Mouse (Mus musculus) kidney, postnatal 0 days (tissue): ENCODE data around the gene Emc1. TPM values are rescaled to one million over a fixed set of nuclear protein-coding genes. Genes with fewer than 3 reads are reported as not detected.
A peak's percentile ranks its signal among the peaks of the same experiment; 100 is the strongest.

Experiments used
- ATAC-seq: fragments of 200-750 bp; cut with Nextera tagmentation; replicated peaks from 2 replicates; pipeline ENCODE4 v1.8.0; 2017; ENCODE audit warnings: low read depth, moderate number of reproducible peaks, moderate TSS enrichment, moderate library complexity; ENCODE audit not compliant: low FRiP score
- DNase-seq: peaks from one replicate; pipeline ENCODE4 v3.0.0-alpha.2; 2016; ENCODE audit warnings: low spot score
- H3K27ac ChIP-seq: fragments of 300-500 bp; sonication (generic); 2 replicates; pipeline ENCODE4 v1.5.1; 2014; ENCODE audit warnings: mild to moderate bottlenecking
- H3K27me3 ChIP-seq: fragments of 300-500 bp; sonication (generic); 2 replicates; pipeline ENCODE4 v1.6.1; 2014; ENCODE audit warnings: low read length, mixed read lengths; ENCODE audit not compliant: insufficient read depth
- H3K36me3 ChIP-seq: fragments of 300-500 bp; sonication (generic); 2 replicates; pipeline ENCODE4 v1.6.1; 2014; ENCODE audit warnings: low read length, mixed read lengths; ENCODE audit not compliant: insufficient read depth
- H3K4me1 ChIP-seq: fragments of 300-500 bp; sonication (generic); replicated peaks from 2 replicates; pipeline ENCODE4 v1.6.1; 2014; ENCODE audit warnings: antibody characterized with exemption, low read length, mixed read lengths; ENCODE audit not compliant: insufficient read depth
- H3K4me2 ChIP-seq: fragments of 300-500 bp; sonication (generic); 2 replicates; pipeline ENCODE4 v1.6.1; 2014; ENCODE audit warnings: mild to moderate bottlenecking, low read length, moderate library complexity, mixed read lengths
- H3K4me3 ChIP-seq: fragments of 300-500 bp; sonication (generic); replicated peaks from 2 replicates; pipeline ENCODE4 v1.5.1; 2014; ENCODE audit warnings: low read depth, low read length
- H3K9ac ChIP-seq: fragments of 300-500 bp; sonication (generic); 2 replicates; pipeline ENCODE4 v1.6.1; 2014; ENCODE audit warnings: low read depth, low read length
- H3K9me3 ChIP-seq: fragments of 300-500 bp; sonication (generic); replicated peaks from 2 replicates; pipeline ENCODE4 v1.6.1; 2016; ENCODE audit warnings: low read length, inconsistent platforms, mixed read lengths
- CTCF ChIP-seq: IDR thresholded peaks from 2 replicates; pipeline ENCODE4 v1.5.1; 2016; ENCODE audit warnings: antibody characterized with exemption, low read depth, mild to moderate bottlenecking, moderate library complexity
- WGBS: fragments of 180-500 bp; shearing (Covaris S2); extraction: QIAGEN DNeasy Blood & Tissue Kit; methylation state at CpG from one replicate; pipeline ENCODE4 v1.1.7; 2014; 5-methylcytosine and 5-hydroxymethylcytosine counted together
- polyA plus RNA-seq: library from polyadenylated mRNA; unstranded; fragments of >200 nt; fragmentation: Nextera tagmentation; extraction: Ambion mirVana; gene quantifications from 2 replicates; pipeline ENCODE4 v1.2.1, GENCODE M21; 2015

The Emc1 gene
- polyA plus RNA-seq, 1 experiment from 2014 or later = 19.0 TPM

DNA sequence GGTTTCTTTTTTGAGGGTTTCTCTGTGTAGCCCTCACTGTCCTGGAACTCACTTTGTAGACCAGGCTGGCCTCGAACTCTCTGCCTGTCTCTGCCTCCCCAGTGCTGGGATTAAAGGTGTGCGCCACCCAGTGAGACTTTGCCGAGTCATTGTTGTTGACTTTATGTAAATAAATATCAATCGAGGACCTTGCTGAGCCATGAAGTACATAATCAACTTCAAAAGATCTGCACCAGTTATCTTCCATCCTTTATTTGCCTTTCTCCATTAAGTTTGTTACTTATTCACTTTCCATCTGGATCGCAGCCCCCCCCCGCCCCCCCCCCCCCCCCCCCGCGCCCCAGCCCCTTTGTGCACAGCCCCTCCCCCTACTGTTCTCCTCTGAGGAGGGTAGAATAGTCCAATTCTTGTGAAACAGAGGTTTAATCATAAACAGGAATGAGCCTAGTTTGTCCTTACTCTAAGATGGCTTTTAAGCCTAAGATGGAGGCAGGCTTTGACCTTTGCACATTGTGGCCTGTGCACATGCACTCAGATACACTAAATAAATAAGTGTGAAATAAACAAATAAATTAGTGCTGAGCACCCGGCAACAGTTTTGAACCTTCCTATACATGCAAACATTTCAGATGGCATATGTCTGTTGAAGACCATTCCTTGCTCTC lies 17.6 kb upstream of the Emc1 start:
- Histone ChIP-seq H3K9ac (no peak overlapping the region), H3K36me3 (no peaks in the 10 kb centered on the region), H3K9me3 (no peaks in the 10 kb centered on the region), H3K4me3 (no peak overlapping the region), H3K27ac (peak overlapping the region; percentile 31; the same call in 1 of the 2 replicates), H3K4me2 (no peak overlapping the region), H3K4me1 (no peaks in the 10 kb centered on the region), H3K27me3 (no peaks in the 10 kb centered on the region)
- 50% methylated on average over 8 of the region's 9 CpGs for WGBS
- DNase-seq (peak; percentile 33), ATAC-seq (peak; percentile 64; the same call in 1 of the 2 replicates)
- TF ChIP-seq CTCF = no peak

- Histone ChIP-seq H3K9ac (no peak overlapping the region), H3K36me3 (no peaks in the 10 kb centered on the region), H3K27me3 (no peaks in the 10 kb centered on the region), H3K4me1 (no peaks in the 10 kb centered on the region), H3K4me2 (no peak overlapping the region), H3K27ac (peak overlapping the region; percentile 31; the same call in 1 of the 2 replicates), H3K4me3 (no peak overlapping the region), H3K9me3 (no peaks in the 10 kb centered on the region)
- DNase-seq = no peak
- no peak for ATAC-seq
- 71% methylated on average over 7 of the region's 7 CpGs for WGBS
- TF ChIP-seq CTCF = no peak
Observed at GRCm38 (mm10) chr4:139335507-139335906, 16.9 kb upstream of the Emc1 start.

GRCm38 (mm10) chr4:139336822-139337483 lies 15.4 kb upstream of the Emc1 start:
- no peaks in the 10 kb centered on the region for H3K4me1 ChIP-seq
- H3K27me3 ChIP-seq = no peaks in the 10 kb centered on the region
- ATAC-seq (peak; percentile 73), DNase-seq (peak; percentile 90)
- peak; percentile 92 for TF ChIP-seq CTCF
- WGBS = 30% methylated on average over 24 of the region's 24 CpGs
- H3K36me3 ChIP-seq = no peaks in the 10 kb centered on the region
- H3K4me2 ChIP-seq = peak overlapping the region; percentile 50
- H3K4me3 ChIP-seq = peak overlapping the region; percentile 21
- H3K9ac ChIP-seq = 0 out of 2 replicates have a peak overlapping the region, but pooled peaks have one; percentile 35
- no peak overlapping the region for H3K27ac ChIP-seq
- no peaks in the 10 kb centered on the region for H3K9me3 ChIP-seq

DNA sequence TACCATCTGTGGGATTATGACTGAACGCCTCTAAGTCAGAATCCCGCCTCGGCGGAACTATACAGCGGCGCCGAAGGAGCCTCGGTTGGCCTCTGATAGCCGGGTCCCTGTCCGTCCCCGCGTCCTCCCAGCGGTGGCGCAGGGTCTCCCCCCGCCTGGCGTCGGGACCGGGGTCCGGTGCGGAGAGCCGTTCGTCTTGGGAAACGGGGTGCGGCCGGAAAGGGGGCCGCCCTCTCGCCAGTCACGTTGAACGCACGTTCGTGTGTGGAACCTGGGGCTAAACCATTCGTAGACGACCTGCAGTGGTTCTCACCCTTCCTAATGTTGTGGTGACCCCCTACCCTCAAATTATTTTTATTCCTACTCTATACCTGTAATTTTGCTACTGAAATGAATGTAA lies 14.2 kb upstream of the Emc1 start:
- no peak for TF ChIP-seq CTCF
- ATAC-seq (no peak), DNase-seq (no peak)
- Histone ChIP-seq H3K4me1 (no peaks in the 10 kb centered on the region), H3K4me2 (no peak overlapping the region), H3K36me3 (no peaks in the 10 kb centered on the region), H3K27ac (no peak overlapping the region), H3K9ac (no peak overlapping the region), H3K27me3 (no peaks in the 10 kb centered on the region), H3K4me3 (no peak overlapping the region), H3K9me3 (no peaks in the 10 kb centered on the region)
- WGBS = 61% methylated on average over 33 of the region's 33 CpGs

DNA sequence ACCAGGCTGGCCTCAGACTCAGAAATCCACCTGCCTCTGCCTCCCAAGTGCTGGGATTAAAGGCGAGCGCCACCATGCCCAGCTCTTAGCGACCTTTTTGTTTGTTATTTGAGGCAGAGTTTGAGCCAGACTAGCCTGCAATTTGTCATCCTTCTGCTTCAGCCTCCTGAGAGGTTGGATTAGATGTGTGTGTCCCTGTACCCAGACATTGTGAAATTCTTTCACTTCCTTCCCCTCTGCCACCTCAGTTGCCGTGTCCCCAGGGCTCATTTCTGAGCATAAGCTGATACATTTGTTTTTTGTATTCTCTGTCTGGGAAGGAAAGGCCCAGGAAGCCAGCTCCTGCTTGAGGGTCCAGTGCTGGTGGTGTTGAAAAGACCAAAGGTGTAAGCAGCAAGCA lies 11.6 kb upstream of the Emc1 start:
- no peaks in the 10 kb centered on the region for H3K4me1 ChIP-seq
- no peak overlapping the region for H3K4me2 ChIP-seq
- ATAC-seq (no peak), DNase-seq (no peak)
- H3K9ac ChIP-seq = no peak overlapping the region
- 0 out of 2 replicates have a peak, but pooled peaks cover 6% of the 10 kb centered on the region for H3K36me3 ChIP-seq
- H3K27ac ChIP-seq = no peak overlapping the region
- no peak for TF ChIP-seq CTCF
- WGBS = 77% methylated on average over 4 of the region's 4 CpGs
- H3K9me3 ChIP-seq = no peaks in the 10 kb centered on the region
- H3K27me3 ChIP-seq = no peaks in the 10 kb centered on the region
- H3K4me3 ChIP-seq = no peak overlapping the region

DNA sequence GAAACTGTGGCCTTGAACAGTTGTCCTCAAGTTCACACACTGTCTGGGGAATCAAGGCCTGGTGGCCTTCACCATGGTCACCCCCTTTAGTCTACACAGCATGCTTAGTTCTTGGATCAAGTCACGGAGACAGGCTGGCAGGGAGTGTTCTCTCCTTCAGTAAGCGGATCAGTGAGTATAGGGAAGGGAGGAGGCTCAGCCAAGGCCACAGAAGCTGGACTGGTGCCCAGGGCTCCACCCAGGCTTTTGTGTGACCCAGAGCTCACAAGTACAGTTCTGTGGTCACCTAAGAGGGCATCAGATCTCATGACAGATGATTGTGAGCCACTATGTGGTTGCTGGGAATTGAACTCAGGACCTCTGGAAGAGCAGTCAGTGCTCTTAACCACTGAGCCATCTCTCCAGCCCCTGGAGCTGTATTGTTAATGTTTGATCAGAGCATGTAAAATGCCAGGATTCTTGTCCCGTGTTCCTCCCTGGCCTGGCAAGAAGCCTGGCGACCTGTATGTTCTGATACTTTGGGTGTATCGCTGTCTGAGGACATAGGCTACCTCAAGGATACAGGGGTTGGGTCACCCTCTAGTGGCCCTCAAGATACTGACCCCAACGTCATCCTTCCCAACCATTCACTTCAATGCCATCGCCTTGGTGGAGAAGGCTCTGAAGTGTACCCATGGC lies 10.7 kb upstream of the Emc1 start:
- 67% methylated on average over 7 of the region's 7 CpGs for WGBS
- TF ChIP-seq CTCF = no peak
- no peaks in the 10 kb centered on the region for H3K27me3 ChIP-seq
- no peak overlapping the region for H3K4me2 ChIP-seq
- peaks cover 13% of the 10 kb centered on the region; the same call in 1 of the 2 replicates for H3K36me3 ChIP-seq
- no peak for ATAC-seq
- H3K9ac ChIP-seq = no peak overlapping the region
- no peaks in the 10 kb centered on the region for H3K9me3 ChIP-seq
- no peak overlapping the region for H3K27ac ChIP-seq
- no peaks in the 10 kb centered on the region for H3K4me1 ChIP-seq
- DNase-seq = no peak
- H3K4me3 ChIP-seq = no peak overlapping the region
